Mouse (Mus musculus) bone marrow macrophage, adult 2 months (primary cell): ENCODE results near the gene Cdh13.

Source experiments
- CTCF ChIP-seq: IDR thresholded peaks from 2 replicates; pipeline ENCODE4 v1.5.1; 2012; ENCODE audit warnings: low read depth, mild to moderate bottlenecking, low read length, moderate library complexity
- POLR2A ChIP-seq: IDR thresholded peaks from 2 replicates; pipeline ENCODE4 v1.6.1; 2012; ENCODE audit warnings: mild to moderate bottlenecking, low read depth, low read length, borderline replicate concordance

GRCm38 (mm10) chr8:118951766-118952741 is 668.5 kb downstream of the Cdh13 start:
- TF ChIP-seq POLR2A (no peak), CTCF (no peak)
